Mouse (Mus musculus) mouse trophoblast stem cell (cell line): ENCODE measurements around the gene Proser3.

Experiments used
- in situ Hi-C, 2 experiments: fragments of 300-500 bp; cut with MseI, MboI; formaldehyde crosslinking; loops; 2 replicates in 1 of 2; 3 replicates in 1 of 2; pipeline ENCODE4 v1.15.1; 2025

The Proser3 gene

DNA sequence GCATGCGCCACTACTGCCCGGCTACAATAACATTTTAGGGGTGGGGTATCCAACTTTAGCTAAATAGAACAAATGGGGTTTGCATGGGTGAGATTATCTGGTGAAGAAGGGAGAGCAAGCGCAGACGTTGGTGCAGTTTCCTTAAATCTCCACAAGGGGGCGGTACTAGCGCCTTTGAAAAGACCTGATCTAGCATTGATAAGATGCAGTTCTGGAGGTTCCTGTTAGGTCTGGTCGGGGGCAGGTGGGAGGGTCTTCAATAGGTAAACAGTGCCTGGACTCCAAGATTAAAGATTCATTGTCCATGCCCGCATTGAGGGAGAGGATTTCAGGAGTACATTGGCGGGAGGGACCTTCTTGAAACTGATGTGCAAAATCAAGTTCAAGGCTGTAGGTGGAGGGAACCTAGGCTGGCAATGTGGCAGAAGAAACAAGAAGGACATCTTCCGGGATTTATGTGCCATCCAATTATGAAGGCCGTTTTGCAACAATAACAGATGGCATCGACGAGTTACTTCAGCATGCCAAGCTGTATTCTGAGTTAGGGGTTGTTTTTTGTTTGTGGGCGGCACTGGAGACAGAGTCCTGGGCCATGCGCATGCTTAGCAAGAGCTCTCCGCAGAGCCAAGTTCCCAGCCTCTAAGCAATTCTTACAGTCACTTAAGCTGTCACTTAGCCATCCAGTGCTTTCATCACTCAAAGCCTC, 61.7 kb downstream of the Proser3 start:
- in situ Hi-C loops, result no loop called here
